Mouse (Mus musculus): ENCODE data around the gene Cd9.

DNA sequence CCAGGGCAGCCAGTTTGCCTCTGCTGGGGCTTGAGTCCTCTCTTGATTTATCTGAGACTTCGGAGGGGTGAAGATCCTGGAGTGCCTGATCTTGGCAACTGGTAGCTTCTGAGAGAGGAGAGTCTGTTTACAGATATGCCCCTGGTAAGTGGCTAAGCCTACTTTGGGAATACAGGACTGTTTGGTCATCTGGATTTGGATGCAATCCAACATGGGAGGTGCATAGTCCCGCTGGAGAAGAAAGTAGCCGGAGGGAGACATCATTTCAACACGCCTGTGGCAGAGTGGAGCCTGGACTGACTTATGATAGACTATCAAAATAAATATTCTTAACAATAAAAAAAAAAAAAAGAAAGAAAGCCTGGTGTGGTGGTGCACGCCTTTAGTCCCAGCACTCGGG is 64.8 kb downstream of the Cd9 start:
- TF ChIP-seq GATA1 (IDR thresholded peaks at IDR 0.05; ENCODE audit: borderline replicate concordance, low read length) (no peak), FLI1 (IDR thresholded peaks at IDR 0.05; ENCODE audit: low read length) (no peak)
